Mouse (Mus musculus): ENCODE data around the gene Rhob.

- TF ChIP-seq CTCF (IDR thresholded peaks at IDR 0.05), result no peak
- no peak for TF ChIP-seq POLR2A (IDR thresholded peaks at IDR 0.05; ENCODE audit: insufficient read depth, low read depth, low read length)
These were observed 37.5 kb upstream of the Rhob start for GRCm38 (mm10) chr12:8537291-8537690.

Data from heart, adult 2 months (tissue).